Mouse (Mus musculus) limb, embryonic 15.5 days (tissue): ENCODE measurements around the gene Glipr1l2. TPM values are rescaled to one million over a fixed set of nuclear protein-coding genes. Genes with fewer than 3 reads are reported as not detected.
"Not testable (repeated sequence)": the region's sequence is repeated elsewhere in the genome, so short reads cannot be mapped to it uniquely, and the experiment has no call there.

ENCODE experiments used
- ATAC-seq: fragments of 200-750 bp; cut with Nextera tagmentation; 2 replicates; pipeline ENCODE4 v1.8.0; 2017; ENCODE audit warnings: low read depth, moderate TSS enrichment; ENCODE audit not compliant: insufficient number of reproducible peaks, low FRiP score, low TSS enrichment
- H3K27ac ChIP-seq: fragments of 300-500 bp; sonication (generic); 2 replicates; pipeline ENCODE4 v1.5.1; 2015; ENCODE audit warnings: moderate library complexity, mild to moderate bottlenecking, inconsistent platforms
- H3K27me3 ChIP-seq: fragments of 300-500 bp; sonication (generic); 2 replicates; pipeline ENCODE4 v1.6.1; 2015; ENCODE audit warnings: inconsistent platforms
- H3K36me3 ChIP-seq: fragments of 300-500 bp; sonication (generic); 2 replicates; pipeline ENCODE4 v1.6.1; 2015; ENCODE audit warnings: inconsistent platforms
- H3K4me1 ChIP-seq: fragments of 300-500 bp; sonication (generic); 2 replicates; pipeline ENCODE4 v1.6.1; 2015; ENCODE audit warnings: inconsistent platforms
- H3K4me2 ChIP-seq: fragments of 300-500 bp; sonication (generic); 2 replicates; pipeline ENCODE4 v1.6.1; 2015; ENCODE audit warnings: mild to moderate bottlenecking, inconsistent platforms
- H3K4me3 ChIP-seq: fragments of 300-500 bp; sonication (generic); 2 replicates; pipeline ENCODE4 v1.5.1; 2015; ENCODE audit warnings: mild to moderate bottlenecking, inconsistent platforms
- H3K9ac ChIP-seq: fragments of 300-500 bp; sonication (generic); 2 replicates; pipeline ENCODE4 v1.6.1; 2015; ENCODE audit warnings: inconsistent platforms
- H3K9me3 ChIP-seq: fragments of 300-500 bp; sonication (generic); 2 replicates; pipeline ENCODE4 v1.6.1; 2016; ENCODE audit warnings: inconsistent platforms
- WGBS: fragments of 180-500 bp; shearing (Covaris S2); methylation state at CpG from one replicate; pipeline ENCODE4 v1.1.7; 2015; 5-methylcytosine and 5-hydroxymethylcytosine counted together
- polyA plus RNA-seq: library from polyadenylated mRNA; unstranded; fragments of >200 nt; fragmentation: Nextera tagmentation; extraction: Ambion mirVana; gene quantifications from 2 replicates; pipeline ENCODE4 v1.2.1, GENCODE M21; 2015

The Glipr1l2 gene
- not detected in 2 replicates for polyA plus RNA-seq

GRCm38 (mm10) chr10:112083157-112083556, at the start of gene Glipr1l2:
Gene Glipr1l2 (plus strand): TSS chr10:112083354.
- no peaks in the 10 kb centered on the region for H3K9me3 ChIP-seq
- no peak within 1 kb of the TSS for H3K4me2 ChIP-seq
- H3K9ac ChIP-seq, result no peak within 1 kb of the TSS
- ATAC-seq, result no peak
- H3K27ac ChIP-seq, result no peak within 1 kb of the TSS
- H3K36me3 ChIP-seq, result no peaks in the 10 kb centered on the region
- no peak within 1 kb of the TSS for H3K4me3 ChIP-seq
- no peaks in the 10 kb centered on the region for H3K27me3 ChIP-seq
- H3K4me1 ChIP-seq, result no peaks in the 10 kb centered on the region
- 93% methylated on average over 14 of the region's 14 CpGs for WGBS

DNA sequence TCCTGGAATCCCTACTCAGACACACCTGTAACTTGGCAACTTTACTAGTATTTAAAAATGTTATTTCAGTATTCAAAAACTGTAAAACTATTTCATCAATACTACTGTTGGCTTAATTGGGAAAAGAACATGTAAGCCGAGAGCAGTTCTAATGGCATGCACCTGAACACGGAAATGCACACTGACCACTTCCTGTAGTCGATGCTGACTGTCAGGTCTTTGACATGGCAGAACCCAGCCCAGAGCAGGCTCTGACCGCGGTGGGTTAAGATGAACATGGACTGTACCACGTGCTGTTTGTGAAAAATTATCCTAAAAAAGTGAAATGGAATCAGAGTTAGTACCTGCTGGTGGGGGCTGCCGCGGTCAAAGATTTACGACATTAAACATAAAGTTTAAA, 39.6 kb upstream of the Glipr1l2 start:
- not testable (repeated sequence) for H3K9ac ChIP-seq, H3K36me3 ChIP-seq, H3K27ac ChIP-seq, ATAC-seq, H3K4me3 ChIP-seq, H3K4me1 ChIP-seq, H3K9me3 ChIP-seq, H3K4me2 ChIP-seq, H3K27me3 ChIP-seq
- 61% methylated on average over 9 of the region's 9 CpGs for WGBS

DNA sequence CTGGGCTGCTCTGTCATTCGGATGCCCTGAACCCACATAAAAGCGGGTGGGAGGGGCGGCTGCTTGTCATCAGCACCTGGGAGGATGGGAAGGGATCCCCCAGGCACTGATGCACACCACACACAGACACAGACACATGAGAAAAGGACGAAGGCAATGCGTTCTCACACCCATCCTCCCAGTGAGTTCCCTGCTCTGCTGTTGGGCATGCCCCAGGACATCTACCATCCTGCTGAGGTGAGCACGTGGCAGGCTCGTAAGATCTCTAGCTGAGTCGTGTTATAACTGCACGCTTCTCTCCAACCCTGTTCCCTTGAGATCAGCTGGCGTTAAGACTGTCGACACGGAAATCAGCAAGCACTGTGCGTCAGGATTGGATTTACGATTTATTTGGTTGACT, 38.9 kb upstream of the Glipr1l2 start:
- H3K4me3 ChIP-seq, H3K27me3 ChIP-seq, H3K4me2 ChIP-seq, H3K9me3 ChIP-seq, H3K27ac ChIP-seq, ATAC-seq, H3K4me1 ChIP-seq, H3K36me3 ChIP-seq, H3K9ac ChIP-seq: not testable (repeated sequence)
- 27% methylated on average over 14 of the region's 14 CpGs for WGBS

DNA sequence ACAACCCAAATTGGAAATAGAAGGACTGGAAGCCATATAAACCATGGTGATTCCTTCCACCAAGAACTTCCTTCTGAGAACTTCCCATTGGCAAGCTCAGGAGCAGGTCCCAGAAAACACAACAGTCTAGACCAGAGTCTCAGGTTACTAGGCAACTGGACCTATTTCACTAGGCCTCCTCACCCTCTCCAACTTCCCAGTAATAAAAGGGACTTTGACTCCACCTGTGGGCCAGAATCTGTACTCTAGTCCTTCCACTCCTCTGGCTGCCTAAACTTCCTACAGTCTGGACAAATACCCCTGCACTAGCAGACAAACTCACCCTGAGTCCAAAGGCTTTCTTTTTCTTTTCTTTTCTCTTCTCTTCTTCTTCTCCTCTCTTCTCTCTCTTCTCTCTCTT, 31.9 kb upstream of the Glipr1l2 start:
- Histone ChIP-seq H3K36me3 (no peaks in the 10 kb centered on the region), H3K9ac (no peak overlapping the region), H3K27ac (no peak overlapping the region), H3K4me3 (no peak overlapping the region), H3K4me2 (no peak overlapping the region), H3K9me3 (no peaks in the 10 kb centered on the region), H3K27me3 (no peaks in the 10 kb centered on the region), H3K4me1 (no peaks in the 10 kb centered on the region)
- no peak for ATAC-seq

DNA sequence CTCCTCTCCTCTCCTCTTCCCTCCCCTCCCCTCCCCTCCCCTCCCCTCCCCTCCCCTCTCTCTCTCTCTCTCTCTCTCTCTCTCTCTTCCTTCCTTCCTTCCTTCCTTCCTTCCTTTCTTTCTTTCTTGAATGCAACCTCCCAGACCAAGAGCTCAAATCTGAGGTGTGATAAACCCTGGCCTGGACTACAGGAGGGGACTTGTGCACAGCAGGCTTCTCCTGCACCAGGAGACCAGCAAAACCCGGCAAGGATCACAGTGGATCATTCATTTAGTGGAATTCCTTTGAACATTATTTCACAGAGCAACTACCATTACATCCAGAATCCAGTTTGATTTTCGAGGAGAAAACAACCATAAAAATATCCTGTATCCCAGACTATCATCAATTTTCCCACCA, 31.2 kb upstream of the Glipr1l2 start:
- not testable (repeated sequence) for H3K27ac ChIP-seq, H3K4me3 ChIP-seq, H3K9me3 ChIP-seq, H3K9ac ChIP-seq, H3K4me1 ChIP-seq, H3K36me3 ChIP-seq, ATAC-seq, H3K4me2 ChIP-seq, H3K27me3 ChIP-seq
- 60% methylated on average over 2 of the region's 2 CpGs for WGBS

- 46% methylated on average over 14 of the region's 14 CpGs for WGBS
- no peak for ATAC-seq
Measured at GRCm38 (mm10) chr10:112059702-112060582, 23.2 kb upstream of the Glipr1l2 start, which contains the start of gene Glipr1l1. Gene Glipr1l1 (plus strand): TSS chr10:112060189.

DNA sequence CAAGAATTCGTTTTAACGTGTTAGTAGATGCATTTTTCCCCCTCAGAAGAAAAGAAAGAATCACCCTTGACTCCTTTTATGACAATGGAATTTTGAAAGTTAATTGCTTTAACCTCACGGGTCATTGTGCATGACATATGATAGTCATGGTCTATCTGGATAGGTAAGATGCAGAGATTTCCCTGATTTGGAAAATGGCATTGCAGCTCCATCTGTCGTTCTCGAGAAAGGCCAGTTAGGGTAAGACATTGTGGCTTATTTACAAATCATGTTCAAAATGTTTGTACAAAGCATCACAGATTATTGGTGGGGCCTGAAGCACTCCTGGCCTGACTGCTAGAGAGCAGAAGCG, 22.6 kb upstream of the Glipr1l2 start:
- H3K4me2 ChIP-seq, ATAC-seq, H3K9ac ChIP-seq, H3K36me3 ChIP-seq, H3K4me3 ChIP-seq, H3K9me3 ChIP-seq, H3K27me3 ChIP-seq, H3K27ac ChIP-seq, H3K4me1 ChIP-seq: not testable (repeated sequence)
- 82% methylated on average over 6 of the region's 6 CpGs for WGBS

More at GRCm38 (mm10) chr10:112059702-112060582, 23.2 kb upstream of the Glipr1l2 start, which contains the start of gene Glipr1l1:
- H3K9me3 ChIP-seq, result no peaks in the 10 kb centered on the region
- no peak within 1 kb of the TSS for H3K27ac ChIP-seq
- H3K4me2 ChIP-seq, result no peak within 1 kb of the TSS
- no peaks in the 10 kb centered on the region for H3K4me1 ChIP-seq
- no peak within 1 kb of the TSS for H3K9ac ChIP-seq
- H3K4me3 ChIP-seq, result no peak within 1 kb of the TSS
- H3K36me3 ChIP-seq, result no peaks in the 10 kb centered on the region
- no peaks in the 10 kb centered on the region for H3K27me3 ChIP-seq

GRCm38 (mm10) chr10:112080044-112080443, 3.1 kb upstream of the Glipr1l2 start:
- Histone ChIP-seq H3K36me3 (no peaks in the 10 kb centered on the region), H3K27ac (no peak overlapping the region), H3K4me2 (no peak overlapping the region), H3K4me1 (no peaks in the 10 kb centered on the region), H3K27me3 (no peaks in the 10 kb centered on the region), H3K9me3 (no peaks in the 10 kb centered on the region), H3K4me3 (no peak overlapping the region), H3K9ac (no peak overlapping the region)
- 57% methylated on average over 2 of the region's 2 CpGs for WGBS
- ATAC-seq, result no peak

DNA sequence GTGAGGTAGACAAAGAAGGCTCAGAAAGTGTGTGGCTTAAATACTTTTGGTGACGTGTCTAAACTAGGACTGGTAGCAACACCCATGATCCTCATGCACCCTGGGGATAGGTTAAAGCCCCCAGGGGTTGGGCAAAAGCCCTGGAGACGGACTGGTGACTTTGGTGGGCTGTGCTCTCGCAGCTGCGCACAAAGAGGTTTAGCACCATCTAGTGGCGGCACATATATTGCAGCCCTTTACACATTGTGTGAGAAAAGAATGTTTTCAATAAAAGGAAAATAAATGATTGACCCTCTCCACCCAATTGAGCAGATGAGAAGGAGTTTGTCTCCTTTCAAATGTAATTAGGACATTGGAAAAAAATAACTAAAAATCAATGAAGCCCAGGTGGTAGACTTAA, 22.6 kb downstream of the Glipr1l2 start:
- not testable (repeated sequence) for ATAC-seq

GRCm38 (mm10) chr10:112110401-112110800, 27.2 kb downstream of the Glipr1l2 start:
- H3K27me3 ChIP-seq, result no peaks in the 10 kb centered on the region
- no peak overlapping the region for H3K27ac ChIP-seq
- H3K4me1 ChIP-seq, result no peaks in the 10 kb centered on the region
- no peaks in the 10 kb centered on the region for H3K36me3 ChIP-seq
- H3K9ac ChIP-seq, result no peak overlapping the region
- no peaks in the 10 kb centered on the region for H3K9me3 ChIP-seq
- ATAC-seq, result no peak
- H3K4me2 ChIP-seq, result no peak overlapping the region
- 93% methylated on average over 7 of the region's 7 CpGs for WGBS
- H3K4me3 ChIP-seq, result no peak overlapping the region

More for the DNA sequence above, 22.6 kb downstream of the Glipr1l2 start:
- not testable (repeated sequence) for H3K27ac ChIP-seq, H3K4me1 ChIP-seq, H3K9ac ChIP-seq, H3K36me3 ChIP-seq, H3K4me3 ChIP-seq, H3K9me3 ChIP-seq, H3K4me2 ChIP-seq, H3K27me3 ChIP-seq
- WGBS, result 1% methylated on average over 5 of the region's 5 CpGs

DNA sequence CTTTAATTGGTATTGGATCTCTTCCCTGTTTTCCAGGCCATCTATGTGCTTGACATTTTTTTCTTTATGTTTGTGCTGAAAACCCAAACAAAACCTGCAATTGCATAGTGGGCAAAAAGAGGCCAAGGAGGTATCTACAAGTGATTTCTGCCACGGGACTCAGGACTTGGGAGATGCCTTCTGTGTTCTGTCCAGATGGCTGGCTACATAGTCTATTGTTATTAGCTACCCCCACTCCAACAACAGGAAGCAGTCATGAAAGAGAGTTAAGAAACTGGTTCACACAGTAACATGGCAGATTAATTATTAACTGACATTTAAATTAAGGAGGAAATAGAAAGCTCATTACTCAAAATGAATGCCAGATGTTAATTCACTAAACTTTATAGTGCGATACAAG, 41.9 kb downstream of the Glipr1l2 start:
- H3K9me3 ChIP-seq, H3K27me3 ChIP-seq, H3K27ac ChIP-seq, H3K36me3 ChIP-seq, H3K9ac ChIP-seq, ATAC-seq, H3K4me3 ChIP-seq, H3K4me2 ChIP-seq, H3K4me1 ChIP-seq: not testable (repeated sequence)
- 32% methylated on average over 2 of the region's 2 CpGs for WGBS

GRCm38 (mm10) chr10:112127682-112128230, 44.6 kb downstream of the Glipr1l2 start:
- not testable (repeated sequence) for ATAC-seq, H3K9me3 ChIP-seq, H3K27ac ChIP-seq, H3K27me3 ChIP-seq, H3K36me3 ChIP-seq, H3K4me2 ChIP-seq, H3K4me3 ChIP-seq, H3K9ac ChIP-seq, H3K4me1 ChIP-seq
- 60% methylated on average over 6 of the region's 6 CpGs for WGBS
